Comparison of ENCODE assay signal across 8 mouse cellular contexts in genomic region chr11:88552987-88553386, GRCm38 (mm10).
A peak's percentile ranks its signal among the peaks of the same experiment; 100 is the strongest.
DNase-seq lines count a peak whose midpoint lies in the region; ATAC-seq and TF ChIP-seq lines count a peak whose summit lies in the region.

No protein-coding gene starts in this region.

- no peak overlapping the region for H3K9ac ChIP-seq in embryonic facial prominence, embryonic 14.5 days (ENCODE audit: low read depth, low read length)
- H3K9ac ChIP-seq in kidney, embryonic 14.5 days (ENCODE audit: low read depth, low read length): no peak overlapping the region
- H3K9ac ChIP-seq in limb, embryonic 14.5 days (ENCODE audit: low read depth, low read length, severe bottlenecking): no peak overlapping the region
- H3K9ac ChIP-seq in stomach, embryonic 14.5 days (replicated peaks; ENCODE audit: low read depth, low read length): no peak overlapping the region

- H3K27me3 ChIP-seq in megakaryocyte, embryonic 14.5 days (replicated peaks): no peaks in the 10 kb centered on the region
- no peaks in the 10 kb centered on the region for H3K27me3 ChIP-seq in embryonic facial prominence, embryonic 14.5 days (replicated peaks; ENCODE audit: control insufficient read depth, insufficient read depth, low read length)
- no peaks in the 10 kb centered on the region for H3K27me3 ChIP-seq in heart, embryonic 10.5 days (ENCODE audit: insufficient read depth, poor library complexity, severe bottlenecking)
- H3K27me3 ChIP-seq in kidney, embryonic 14.5 days (ENCODE audit: control insufficient read depth, insufficient read depth, low read length): no peaks in the 10 kb centered on the region
- 0 out of 2 replicates have a peak, but pooled peaks cover 4% of the 10 kb centered on the region for H3K27me3 ChIP-seq in limb, embryonic 14.5 days (ENCODE audit: control insufficient read depth, insufficient read depth, low read length)
- H3K27me3 ChIP-seq in stomach, embryonic 14.5 days (ENCODE audit: control insufficient read depth, insufficient read depth, low read length): no peaks in the 10 kb centered on the region

- H3K4me1 ChIP-seq in megakaryocyte, embryonic 14.5 days: peaks cover 93% of the 10 kb centered on the region
- peaks cover 77% of the 10 kb centered on the region for H3K4me1 ChIP-seq in embryonic facial prominence, embryonic 14.5 days (ENCODE audit: control insufficient read depth, insufficient read depth, low read length)
- H3K4me1 ChIP-seq in heart, embryonic 10.5 days: peaks cover 98% of the 10 kb centered on the region
- peaks cover 95% of the 10 kb centered on the region for H3K4me1 ChIP-seq in kidney, embryonic 14.5 days (ENCODE audit: control insufficient read depth, insufficient read depth, low read length)
- H3K4me1 ChIP-seq in limb, embryonic 14.5 days (ENCODE audit: control insufficient read depth, insufficient read depth, low read length): peaks cover 72% of the 10 kb centered on the region
- peaks cover 69% of the 10 kb centered on the region for H3K4me1 ChIP-seq in stomach, embryonic 14.5 days (ENCODE audit: control insufficient read depth, insufficient read depth, low read length)

- no peak for TF ChIP-seq POLR2A in limb, embryonic 14.5 days (IDR thresholded peaks at IDR 0.05; ENCODE audit: borderline replicate concordance, extremely low read depth, insufficient read depth, insufficient read length)

- H3K36me3 ChIP-seq in megakaryocyte, embryonic 14.5 days (replicated peaks; ENCODE audit: low read length): peaks cover 7% of the 10 kb centered on the region
- H3K36me3 ChIP-seq in embryonic facial prominence, embryonic 14.5 days (ENCODE audit: control insufficient read depth, insufficient read depth, low read length): no peaks in the 10 kb centered on the region
- H3K36me3 ChIP-seq in heart, embryonic 10.5 days: no peaks in the 10 kb centered on the region
- no peaks in the 10 kb centered on the region for H3K36me3 ChIP-seq in kidney, embryonic 14.5 days (ENCODE audit: control insufficient read depth, insufficient read depth, low read length)
- H3K36me3 ChIP-seq in limb, embryonic 14.5 days (ENCODE audit: control insufficient read depth, insufficient read depth, low read length): no peaks in the 10 kb centered on the region
- no peaks in the 10 kb centered on the region for H3K36me3 ChIP-seq in stomach, embryonic 14.5 days (ENCODE audit: control insufficient read depth, insufficient read depth, low read length)

- WGBS in embryonic facial prominence, embryonic 14.5 days: 28% methylated on average over 8 of the region's 8 CpGs
- 19% methylated on average over 8 of the region's 8 CpGs for WGBS in heart, embryonic 10.5 days
- 23% methylated on average over 8 of the region's 8 CpGs for WGBS in kidney, embryonic 14.5 days
- WGBS in limb, embryonic 14.5 days: 28% methylated on average over 8 of the region's 8 CpGs
- WGBS in stomach, embryonic 14.5 days: 31% methylated on average over 8 of the region's 8 CpGs

- peak overlapping the region; percentile 50 for H3K4me3 ChIP-seq in megakaryocyte, embryonic 14.5 days (replicated peaks)
- no peak overlapping the region for H3K4me3 ChIP-seq in embryonic facial prominence, embryonic 14.5 days (ENCODE audit: low read depth, low read length)
- peak overlapping the region; percentile 22; the same call in 1 of the 2 replicates for H3K4me3 ChIP-seq in heart, embryonic 10.5 days
- no peak overlapping the region for H3K4me3 ChIP-seq in kidney, embryonic 14.5 days (ENCODE audit: low read length)
- H3K4me3 ChIP-seq in limb, embryonic 14.5 days (replicated peaks; ENCODE audit: low read length): no peak overlapping the region
- no peak overlapping the region for H3K4me3 ChIP-seq in stomach, embryonic 14.5 days (ENCODE audit: low read depth, low read length)

- no peak overlapping the region; the same call in 1 of the 2 replicates for H3K27ac ChIP-seq in embryonic facial prominence, embryonic 14.5 days (replicated peaks; ENCODE audit: low read depth, low read length)
- peak overlapping the region; percentile 85 for H3K27ac ChIP-seq in heart, embryonic 10.5 days
- H3K27ac ChIP-seq in kidney, embryonic 14.5 days (ENCODE audit: low read depth, low read length): peak overlapping the region; percentile 77; the same call in 1 of the 2 replicates
- no peak overlapping the region for H3K27ac ChIP-seq in limb, embryonic 14.5 days (replicated peaks; ENCODE audit: low read depth, low read length)
- H3K27ac ChIP-seq in stomach, embryonic 14.5 days (ENCODE audit: low read length): peak overlapping the region; percentile 49; the same call in 1 of the 2 replicates

- no peaks in the 10 kb centered on the region for H3K9me3 ChIP-seq in megakaryocyte, embryonic 14.5 days
- H3K9me3 ChIP-seq in embryonic facial prominence, embryonic 14.5 days (ENCODE audit: control insufficient read depth, low read length): no peaks in the 10 kb centered on the region
- no peaks in the 10 kb centered on the region for H3K9me3 ChIP-seq in heart, embryonic 10.5 days
- no peaks in the 10 kb centered on the region for H3K9me3 ChIP-seq in kidney, embryonic 14.5 days (ENCODE audit: control insufficient read depth, low read length)
- H3K9me3 ChIP-seq in limb, embryonic 14.5 days (ENCODE audit: control insufficient read depth, low read length): no peaks in the 10 kb centered on the region
- no peaks in the 10 kb centered on the region for H3K9me3 ChIP-seq in stomach, embryonic 14.5 days (ENCODE audit: control insufficient read depth, low read depth, low read length)

- no peak for ATAC-seq in megakaryocyte, adult 5-6 weeks (ENCODE audit: poor library complexity, severe bottlenecking)
- ATAC-seq in embryonic facial prominence, embryonic 14.5 days (ENCODE audit: low read depth): no peak
- ATAC-seq in kidney, embryonic 14.5 days (ENCODE audit: low FRiP score, low TSS enrichment): peak; percentile 37; the same call in 1 of the 2 replicates
- no peak for ATAC-seq in limb, embryonic 14.5 days (ENCODE audit: low FRiP score, low read depth)
- ATAC-seq in monocyte, adult 5-6 weeks (replicated peaks; ENCODE audit: insufficient number of reproducible peaks, low FRiP score, low TSS enrichment, poor library complexity, severe bottlenecking): 0 out of 2 replicates have a peak, but pooled peaks have one; percentile 6
- ATAC-seq in stomach, embryonic 14.5 days (ENCODE audit: insufficient number of reproducible peaks, insufficient read depth, low FRiP score, low read depth): no peak

- DNase-seq in embryonic facial prominence, embryonic 14.5 days (ENCODE audit: low spot score): peak; percentile 66
- peak; percentile 84 for DNase-seq in heart, embryonic 10.5 days (ENCODE audit: low spot score)
- DNase-seq in limb, embryonic 14.5 days (ENCODE audit: low spot score): peak; percentile 64

- H3K4me2 ChIP-seq in embryonic facial prominence, embryonic 14.5 days (ENCODE audit: low read depth, low read length): no peak overlapping the region
- no peak overlapping the region for H3K4me2 ChIP-seq in kidney, embryonic 14.5 days (replicated peaks; ENCODE audit: low read depth, low read length)
- H3K4me2 ChIP-seq in limb, embryonic 14.5 days (replicated peaks; ENCODE audit: low read depth, low read length, severe bottlenecking): no peak overlapping the region
- no peak overlapping the region for H3K4me2 ChIP-seq in stomach, embryonic 14.5 days (replicated peaks; ENCODE audit: low read depth, low read length)

Comparison
In these comparisons a context has a peak if more than half of its experiments do, and no peak if none do; other contexts are left out.
1. H3K4me3 ChIP-seq: peak in megakaryocyte, embryonic 14.5 days (single experiment) and heart, embryonic 10.5 days (single experiment); none in embryonic facial prominence, embryonic 14.5 days (single experiment), kidney, embryonic 14.5 days (single experiment), limb, embryonic 14.5 days (single experiment) and stomach, embryonic 14.5 days (single experiment).
2. ATAC-seq: peak in kidney, embryonic 14.5 days (single experiment) and monocyte, adult 5-6 weeks (single experiment); none in megakaryocyte, adult 5-6 weeks (single experiment), embryonic facial prominence, embryonic 14.5 days (single experiment), limb, embryonic 14.5 days (single experiment) and stomach, embryonic 14.5 days (single experiment).
3. H3K27ac ChIP-seq: peak in heart, embryonic 10.5 days (single experiment), kidney, embryonic 14.5 days (single experiment) and stomach, embryonic 14.5 days (single experiment); none in embryonic facial prominence, embryonic 14.5 days (single experiment) and limb, embryonic 14.5 days (single experiment).
4. Peak in every context shown above with its lines, with median percentiles within 50 percentile points of each other: DNase-seq.